Mouse (Mus musculus) stomach, embryonic 16.5 days (tissue): ENCODE measurements around the gene E2f8. TPM values are rescaled to one million over a fixed set of nuclear protein-coding genes. Genes with fewer than 3 reads are reported as not detected.

Experiments
- ATAC-seq: fragments of 200-750 bp; cut with Nextera tagmentation; 2 replicates; pipeline ENCODE4 v1.8.0; 2017; ENCODE audit warnings: moderate number of reproducible peaks, moderate TSS enrichment; ENCODE audit not compliant: insufficient read depth, low FRiP score
- H3K27ac ChIP-seq: fragments of 300-500 bp; sonication (generic); 2 replicates; pipeline ENCODE4 v1.5.1; 2014; ENCODE audit warnings: low read length
- H3K27me3 ChIP-seq: fragments of 300-500 bp; sonication (generic); 2 replicates; pipeline ENCODE4 v1.6.1; 2014; ENCODE audit warnings: low read length, control low read depth, mixed read lengths; ENCODE audit not compliant: control insufficient read depth, insufficient read depth
- H3K36me3 ChIP-seq: fragments of 300-500 bp; sonication (generic); 2 replicates; pipeline ENCODE4 v1.6.1; 2014; ENCODE audit warnings: low read length; ENCODE audit not compliant: control insufficient read depth, insufficient read depth
- H3K4me1 ChIP-seq: fragments of 300-500 bp; sonication (generic); 2 replicates; pipeline ENCODE4 v1.6.1; 2014; ENCODE audit warnings: low read length, control low read depth, mixed read lengths; ENCODE audit not compliant: control insufficient read depth, insufficient read depth
- H3K4me2 ChIP-seq: fragments of 300-500 bp; sonication (generic); 2 replicates; pipeline ENCODE4 v1.6.1; 2014; ENCODE audit warnings: low read depth, low read length, mixed read lengths
- H3K4me3 ChIP-seq: fragments of 300-500 bp; sonication (generic); replicated peaks from 2 replicates; pipeline ENCODE4 v1.5.1; 2014; ENCODE audit warnings: mild to moderate bottlenecking, low read length
- H3K9ac ChIP-seq: fragments of 300-500 bp; sonication (generic); 2 replicates; pipeline ENCODE4 v1.6.1; 2014; ENCODE audit warnings: low read length
- H3K9me3 ChIP-seq: fragments of 300-500 bp; sonication (generic); replicated peaks from 2 replicates; pipeline ENCODE4 v1.6.1; 2016; ENCODE audit warnings: low read length, control low read depth; ENCODE audit not compliant: control insufficient read depth
- WGBS: fragments of 180-500 bp; shearing (Covaris S2); extraction: QIAGEN DNeasy Blood & Tissue Kit; methylation state at CpG from one replicate; pipeline ENCODE4 v1.1.7; 2014; 5-methylcytosine and 5-hydroxymethylcytosine counted together
- polyA plus RNA-seq: library from polyadenylated mRNA; unstranded; fragments of >200 nt; fragmentation: Nextera tagmentation; extraction: Ambion mirVana; gene quantifications from 2 replicates; pipeline ENCODE4 v1.2.1, GENCODE M21; 2015

E2f8 gene
- polyA plus RNA-seq, 1 experiment from 2014 or later, result 19.9 TPM

GRCm38 (mm10) chr7:48911146-48911545, 29.8 kb upstream of the E2f8 start:
- H3K4me3 ChIP-seq, result no peak overlapping the region
- ATAC-seq, result no peak
- H3K9ac ChIP-seq, result no peak overlapping the region
- no peaks in the 10 kb centered on the region for H3K9me3 ChIP-seq
- H3K27ac ChIP-seq, result no peak overlapping the region
- no peaks in the 10 kb centered on the region for H3K36me3 ChIP-seq
- H3K4me1 ChIP-seq, result no peaks in the 10 kb centered on the region
- no peak overlapping the region for H3K4me2 ChIP-seq
- H3K27me3 ChIP-seq, result no peaks in the 10 kb centered on the region

GRCm38 (mm10) chr7:48910282-48910681, 28.9 kb upstream of the E2f8 start:
- 59% methylated on average over 6 of the region's 6 CpGs for WGBS
- no peak for ATAC-seq
- no peak overlapping the region for H3K9ac ChIP-seq
- H3K4me1 ChIP-seq, result no peaks in the 10 kb centered on the region
- no peaks in the 10 kb centered on the region for H3K36me3 ChIP-seq
- H3K4me3 ChIP-seq, result no peak overlapping the region
- H3K27me3 ChIP-seq, result no peaks in the 10 kb centered on the region
- H3K4me2 ChIP-seq, result no peak overlapping the region
- H3K27ac ChIP-seq, result no peak overlapping the region
- H3K9me3 ChIP-seq, result no peaks in the 10 kb centered on the region

GRCm38 (mm10) chr7:48909342-48909671, 27.9 kb upstream of the E2f8 start:
- Histone ChIP-seq H3K9me3 (no peaks in the 10 kb centered on the region), H3K4me1 (no peaks in the 10 kb centered on the region), H3K27me3 (no peaks in the 10 kb centered on the region), H3K36me3 (no peaks in the 10 kb centered on the region), H3K27ac (no peak overlapping the region; the same call in 1 of the 2 replicates), H3K4me2 (no peak overlapping the region), H3K4me3 (no peak overlapping the region), H3K9ac (no peak overlapping the region)
- 46% methylated on average over 4 of the region's 4 CpGs for WGBS
- no peak for ATAC-seq

- Histone ChIP-seq H3K27me3 (no peaks in the 10 kb centered on the region), H3K9me3 (no peaks in the 10 kb centered on the region), H3K9ac (no peak within 1 kb of the TSS), H3K36me3 (no peaks in the 10 kb centered on the region), H3K4me2 (no peak within 1 kb of the TSS), H3K4me1 (no peaks in the 10 kb centered on the region), H3K27ac (peak within 1 kb of the TSS; percentile 26; the same call in 1 of the 2 replicates), H3K4me3 (no peak within 1 kb of the TSS)
- ATAC-seq, result no peak
- WGBS, result 50% methylated on average over 8 of the region's 8 CpGs
Measured at GRCm38 (mm10) chr7:48908521-48909341, 27.3 kb upstream of the E2f8 start, which contains the start of gene Nav2. Gene Nav2 (plus strand): TSS chr7:48908716.

- H3K27ac ChIP-seq, result no peak overlapping the region
- no peaks in the 10 kb centered on the region for H3K36me3 ChIP-seq
- no peak for ATAC-seq
- no peaks in the 10 kb centered on the region for H3K4me1 ChIP-seq
- no peak overlapping the region for H3K9ac ChIP-seq
- WGBS, result 52% methylated on average over 2 of the region's 2 CpGs
- no peaks in the 10 kb centered on the region for H3K9me3 ChIP-seq
- no peak overlapping the region for H3K4me3 ChIP-seq
- H3K27me3 ChIP-seq, result no peaks in the 10 kb centered on the region
- no peak overlapping the region for H3K4me2 ChIP-seq
Measured at GRCm38 (mm10) chr7:48902454-48902853, 21.1 kb upstream of the E2f8 start.

- H3K4me2 ChIP-seq, result no peak overlapping the region
- 70% methylated on average over 8 of the region's 8 CpGs for WGBS
- no peaks in the 10 kb centered on the region for H3K36me3 ChIP-seq
- H3K4me1 ChIP-seq, result no peaks in the 10 kb centered on the region
- no peak overlapping the region for H3K27ac ChIP-seq
- H3K27me3 ChIP-seq, result no peaks in the 10 kb centered on the region
- ATAC-seq, result no peak
- H3K4me3 ChIP-seq, result no peak overlapping the region
- no peaks in the 10 kb centered on the region for H3K9me3 ChIP-seq
- no peak overlapping the region for H3K9ac ChIP-seq
Measured at GRCm38 (mm10) chr7:48900408-48901167, 19.2 kb upstream of the E2f8 start.

- H3K4me3 ChIP-seq, result no peak overlapping the region
- no peak overlapping the region for H3K27ac ChIP-seq
- H3K36me3 ChIP-seq, result no peaks in the 10 kb centered on the region
- H3K9me3 ChIP-seq, result no peaks in the 10 kb centered on the region
- no peak overlapping the region for H3K4me2 ChIP-seq
- 58% methylated on average over 9 of the region's 9 CpGs for WGBS
- no peaks in the 10 kb centered on the region for H3K27me3 ChIP-seq
- ATAC-seq, result no peak
- peaks cover 6% of the 10 kb centered on the region; the same call in 1 of the 2 replicates for H3K4me1 ChIP-seq
- H3K9ac ChIP-seq, result no peak overlapping the region
Measured at GRCm38 (mm10) chr7:48898416-48898815, 17.0 kb upstream of the E2f8 start.

GRCm38 (mm10) chr7:48897539-48898163, 16.3 kb upstream of the E2f8 start:
- H3K4me1 ChIP-seq, result peaks cover 6% of the 10 kb centered on the region; the same call in 1 of the 2 replicates
- H3K4me2 ChIP-seq, result 0 out of 2 replicates have a peak overlapping the region, but pooled peaks have one; percentile 1
- no peak for ATAC-seq
- no peak overlapping the region for H3K9ac ChIP-seq
- H3K27ac ChIP-seq, result no peak overlapping the region; the same call in 1 of the 2 replicates
- 56% methylated on average over 24 of the region's 24 CpGs for WGBS
- H3K27me3 ChIP-seq, result no peaks in the 10 kb centered on the region
- H3K4me3 ChIP-seq, result no peak overlapping the region
- no peaks in the 10 kb centered on the region for H3K36me3 ChIP-seq
- H3K9me3 ChIP-seq, result no peaks in the 10 kb centered on the region

- H3K4me3 ChIP-seq, result no peak overlapping the region
- H3K9me3 ChIP-seq, result no peaks in the 10 kb centered on the region
- WGBS, result 66% methylated on average over 4 of the region's 4 CpGs
- no peak overlapping the region for H3K4me2 ChIP-seq
- H3K27ac ChIP-seq, result no peak overlapping the region
- ATAC-seq, result no peak
- H3K4me1 ChIP-seq, result peaks cover 6% of the 10 kb centered on the region; the same call in 1 of the 2 replicates
- no peaks in the 10 kb centered on the region for H3K36me3 ChIP-seq
- H3K9ac ChIP-seq, result no peak overlapping the region
- no peaks in the 10 kb centered on the region for H3K27me3 ChIP-seq
Measured at GRCm38 (mm10) chr7:48896051-48896450, 14.7 kb upstream of the E2f8 start.
